Mouse (Mus musculus) heart, embryonic 11.5 days (tissue): Measurements from ENCODE around the gene C330021F23Rik. TPM values are rescaled to one million over a fixed set of nuclear protein-coding genes. Genes with fewer than 3 reads are reported as not detected.

ENCODE experiments used
- ATAC-seq: fragments of 200-750 bp; cut with Nextera tagmentation; replicated peaks from 2 replicates; pipeline ENCODE4 v1.8.0; 2017; ENCODE audit warnings: moderate library complexity; ENCODE audit not compliant: insufficient number of reproducible peaks, low FRiP score, low TSS enrichment
- H3K27ac ChIP-seq: fragments of 300-500 bp; sonication (generic); 2 replicates; pipeline ENCODE4 v1.5.1; 2014; ENCODE audit warnings: mild to moderate bottlenecking, low read depth, low read length
- H3K27me3 ChIP-seq: fragments of 300-500 bp; sonication (generic); 2 replicates; pipeline ENCODE4 v1.6.1; 2014; ENCODE audit warnings: mild to moderate bottlenecking, low read length, mixed read lengths; ENCODE audit not compliant: control insufficient read depth, insufficient read depth
- H3K36me3 ChIP-seq: fragments of 300-500 bp; sonication (generic); 2 replicates; pipeline ENCODE4 v1.6.1; 2014; ENCODE audit warnings: mild to moderate bottlenecking, low read length, moderate library complexity, mixed read lengths; ENCODE audit not compliant: control insufficient read depth, insufficient read depth
- H3K4me1 ChIP-seq: fragments of 300-500 bp; sonication (generic); 2 replicates; pipeline ENCODE4 v1.6.1; 2014; ENCODE audit warnings: low read length; ENCODE audit not compliant: control insufficient read depth, insufficient read depth
- H3K4me2 ChIP-seq: fragments of 300-500 bp; sonication (generic); 2 replicates; pipeline ENCODE4 v1.6.1; 2014; ENCODE audit warnings: mild to moderate bottlenecking, moderate library complexity
- H3K4me3 ChIP-seq: fragments of 300-500 bp; sonication (generic); 2 replicates; pipeline ENCODE4 v1.5.1; 2014; ENCODE audit warnings: low read depth, low read length
- H3K9ac ChIP-seq: fragments of 300-500 bp; sonication (generic); 2 replicates; pipeline ENCODE4 v1.6.1; 2014; ENCODE audit warnings: mild to moderate bottlenecking, low read depth, low read length, moderate library complexity
- H3K9me3 ChIP-seq: fragments of 300-500 bp; sonication (generic); replicated peaks from 2 replicates; pipeline ENCODE4 v1.6.1; 2016; ENCODE audit warnings: low read length; ENCODE audit not compliant: control insufficient read depth
- WGBS: fragments of 180-500 bp; shearing (Covaris S2); extraction: QIAGEN DNeasy Blood & Tissue Kit; methylation state at CpG from one replicate; pipeline ENCODE4 v1.1.7; 2014; ENCODE audit not compliant: insufficient replicate concordance; 5-methylcytosine and 5-hydroxymethylcytosine counted together
- polyA plus RNA-seq: library from polyadenylated mRNA; unstranded; fragments of >200 nt; fragmentation: Nextera tagmentation; extraction: Ambion mirVana; gene quantifications from 2 replicates; pipeline ENCODE4 v1.2.1, GENCODE M21; 2014

C330021F23Rik gene
- polyA plus RNA-seq, 1 experiment from 2014 or later = 5.1 TPM

- no peak overlapping the region for H3K4me3 ChIP-seq
- no peaks in the 10 kb centered on the region for H3K4me1 ChIP-seq
- no peak overlapping the region for H3K4me2 ChIP-seq
- no peaks in the 10 kb centered on the region for H3K9me3 ChIP-seq
- no peaks in the 10 kb centered on the region for H3K27me3 ChIP-seq
- H3K36me3 ChIP-seq = no peaks in the 10 kb centered on the region
- H3K27ac ChIP-seq = no peak overlapping the region
- no peak for ATAC-seq
- WGBS = 45% methylated on average over 3 of the region's 3 CpGs
- H3K9ac ChIP-seq = no peak overlapping the region
Observed at GRCm38 (mm10) chr8:3598054-3598453, 30.3 kb downstream of the C330021F23Rik start.

GRCm38 (mm10) chr8:3599219-3599618 is 31.4 kb downstream of the C330021F23Rik start:
- no peaks in the 10 kb centered on the region for H3K27me3 ChIP-seq
- no peaks in the 10 kb centered on the region for H3K9me3 ChIP-seq
- H3K4me3 ChIP-seq = no peak overlapping the region
- ATAC-seq = no peak
- WGBS = 54% methylated on average over 1 of the region's 1 CpGs
- H3K27ac ChIP-seq = no peak overlapping the region
- no peak overlapping the region for H3K4me2 ChIP-seq
- H3K4me1 ChIP-seq = no peaks in the 10 kb centered on the region
- no peaks in the 10 kb centered on the region for H3K36me3 ChIP-seq
- no peak overlapping the region for H3K9ac ChIP-seq

- no peaks in the 10 kb centered on the region for H3K4me1 ChIP-seq
- H3K27ac ChIP-seq = no peak overlapping the region
- ATAC-seq = no peak
- WGBS = 71% methylated on average over 6 of the region's 6 CpGs
- H3K27me3 ChIP-seq = no peaks in the 10 kb centered on the region
- no peak overlapping the region for H3K9ac ChIP-seq
- no peak overlapping the region for H3K4me3 ChIP-seq
- H3K9me3 ChIP-seq = no peaks in the 10 kb centered on the region
- H3K4me2 ChIP-seq = no peak overlapping the region
- no peaks in the 10 kb centered on the region for H3K36me3 ChIP-seq
Observed at GRCm38 (mm10) chr8:3600401-3600800, 32.6 kb downstream of the C330021F23Rik start.

DNA sequence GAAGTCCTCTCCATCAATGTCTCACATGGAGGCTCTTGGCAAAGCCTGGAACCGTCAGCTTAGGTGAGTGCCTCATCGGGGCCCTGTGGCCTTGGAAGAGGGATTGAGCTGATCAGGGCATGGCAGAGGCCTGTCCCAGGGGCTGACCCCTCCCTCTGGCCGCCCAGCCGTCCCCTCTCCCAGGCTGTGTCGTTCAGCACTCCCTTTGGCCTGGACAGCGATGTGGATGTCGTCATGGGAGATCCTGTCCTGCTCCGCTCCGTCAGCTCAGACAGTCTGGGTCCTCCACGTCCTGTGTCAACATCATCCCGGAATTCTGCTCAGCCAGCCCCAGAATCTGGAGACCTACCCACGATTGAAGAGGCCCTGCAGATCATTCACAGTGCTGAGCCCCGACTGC is 35.6 kb downstream of the C330021F23Rik start:
- H3K4me3 ChIP-seq = no peak overlapping the region
- H3K27me3 ChIP-seq = no peaks in the 10 kb centered on the region
- WGBS = 61% methylated on average over 13 of the region's 13 CpGs

DNA sequence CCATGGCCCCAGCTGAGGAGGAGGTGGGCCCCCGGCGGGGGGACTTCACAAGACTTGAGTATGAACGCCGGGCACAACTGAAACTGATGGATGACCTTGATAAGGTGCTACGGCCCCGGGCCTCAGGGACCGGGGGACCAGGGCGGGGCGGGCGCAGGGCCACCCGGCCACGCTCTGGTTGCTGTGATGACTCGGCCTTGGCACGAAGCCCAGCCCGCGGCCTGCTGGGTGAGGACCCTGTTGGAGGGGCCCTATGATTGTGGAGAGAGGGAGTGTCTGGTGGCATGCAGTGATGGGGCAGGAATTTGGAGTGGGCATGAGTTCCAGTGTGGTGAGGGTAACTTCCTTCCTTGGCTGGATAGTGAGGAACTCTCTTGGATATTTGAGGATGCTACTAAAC is 38.8 kb downstream of the C330021F23Rik start:
- no peak overlapping the region for H3K27ac ChIP-seq
- H3K27me3 ChIP-seq = no peaks in the 10 kb centered on the region
- no peaks in the 10 kb centered on the region for H3K4me1 ChIP-seq
- no peak overlapping the region for H3K9ac ChIP-seq
- H3K9me3 ChIP-seq = no peaks in the 10 kb centered on the region
- WGBS = 80% methylated on average over 16 of the region's 16 CpGs
- H3K4me3 ChIP-seq = no peak overlapping the region
- no peak overlapping the region for H3K4me2 ChIP-seq
- peaks cover 21% of the 10 kb centered on the region for H3K36me3 ChIP-seq
- ATAC-seq = no peak; the same call in 1 of the 2 replicates

More for the DNA sequence above, 35.6 kb downstream of the C330021F23Rik start:
- Histone ChIP-seq H3K9ac (no peak overlapping the region), H3K4me1 (no peaks in the 10 kb centered on the region), H3K27ac (no peak overlapping the region), H3K9me3 (no peaks in the 10 kb centered on the region), H3K4me2 (no peak overlapping the region), H3K36me3 (no peaks in the 10 kb centered on the region)
- ATAC-seq = no peak

DNA sequence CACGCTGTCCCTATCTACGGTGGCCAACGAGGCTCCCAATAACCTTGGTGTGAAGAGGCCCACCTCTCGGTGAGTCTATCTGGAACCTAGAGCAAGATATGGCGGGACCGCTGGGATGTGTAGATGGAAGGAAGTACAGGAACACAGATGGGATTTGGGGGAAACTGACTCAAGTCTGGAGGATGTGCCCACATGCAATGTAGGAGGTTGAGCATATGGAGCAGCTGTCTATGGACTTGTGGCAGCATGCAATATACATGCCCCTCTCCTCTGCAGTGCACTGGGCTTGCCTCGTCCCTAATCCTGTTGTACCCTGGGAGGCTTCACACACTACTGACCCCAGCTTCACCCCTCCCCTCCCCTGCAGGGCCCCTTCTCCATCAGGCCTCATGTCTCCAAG is 40.0 kb downstream of the C330021F23Rik start:
- ATAC-seq = no peak
- no peak overlapping the region for H3K27ac ChIP-seq
- H3K9me3 ChIP-seq = no peaks in the 10 kb centered on the region
- 92% methylated on average over 7 of the region's 7 CpGs for WGBS
- H3K9ac ChIP-seq = no peak overlapping the region
- H3K36me3 ChIP-seq = peaks cover 28% of the 10 kb centered on the region
- no peaks in the 10 kb centered on the region for H3K27me3 ChIP-seq
- no peak overlapping the region for H3K4me2 ChIP-seq
- H3K4me3 ChIP-seq = no peak overlapping the region
- H3K4me1 ChIP-seq = no peaks in the 10 kb centered on the region

GRCm38 (mm10) chr8:3609046-3609815 is 41.4 kb downstream of the C330021F23Rik start:
- no peak overlapping the region for H3K27ac ChIP-seq
- H3K4me3 ChIP-seq = no peak overlapping the region
- no peak overlapping the region for H3K9ac ChIP-seq
- H3K4me1 ChIP-seq = no peaks in the 10 kb centered on the region
- H3K27me3 ChIP-seq = no peaks in the 10 kb centered on the region
- 84% methylated on average over 12 of the region's 12 CpGs for WGBS
- ATAC-seq = no peak
- no peak overlapping the region for H3K4me2 ChIP-seq
- H3K36me3 ChIP-seq = peaks cover 37% of the 10 kb centered on the region
- no peaks in the 10 kb centered on the region for H3K9me3 ChIP-seq

- no peak overlapping the region for H3K4me3 ChIP-seq
- H3K4me1 ChIP-seq = no peaks in the 10 kb centered on the region
- H3K27me3 ChIP-seq = no peaks in the 10 kb centered on the region
- 88% methylated on average over 6 of the region's 6 CpGs for WGBS
- ATAC-seq = no peak
- H3K9me3 ChIP-seq = no peaks in the 10 kb centered on the region
- H3K9ac ChIP-seq = no peak overlapping the region
- H3K27ac ChIP-seq = no peak overlapping the region
- H3K36me3 ChIP-seq = peaks cover 39% of the 10 kb centered on the region
- no peak overlapping the region for H3K4me2 ChIP-seq
Observed at GRCm38 (mm10) chr8:3609816-3610150, 42.0 kb downstream of the C330021F23Rik start.
